Mouse (Mus musculus) stomach, postnatal 0 days (tissue): ENCODE measurements at regions not wholly inside any gene's neighbourhood (a gene's known extent, or its start where the extent isn't known, plus 50 kb on each side); places are given as distances from the start of the nearest gene placed in this dataset.

Source experiments
- ATAC-seq: fragments of 200-750 bp; cut with Nextera tagmentation; 2 replicates; pipeline ENCODE4 v1.8.0; 2017; ENCODE audit not compliant: low FRiP score, low TSS enrichment
- DNase-seq: peaks from one replicate; pipeline ENCODE4 v3.0.0-alpha.2; 2016; ENCODE audit warnings: low spot score
- H3K27ac ChIP-seq: fragments of 300-500 bp; sonication (generic); replicated peaks from 2 replicates; pipeline ENCODE4 v1.5.1; 2014; ENCODE audit warnings: mild to moderate bottlenecking, control low read depth
- H3K27me3 ChIP-seq: fragments of 300-500 bp; sonication (generic); 2 replicates; pipeline ENCODE4 v1.6.1; 2014; ENCODE audit warnings: low read length; ENCODE audit not compliant: control insufficient read depth, insufficient read depth
- H3K36me3 ChIP-seq: fragments of 300-500 bp; sonication (generic); 2 replicates; pipeline ENCODE4 v1.6.1; 2014; ENCODE audit warnings: low read length, mixed read lengths; ENCODE audit not compliant: control insufficient read depth, insufficient read depth
- H3K4me1 ChIP-seq: fragments of 300-500 bp; sonication (generic); replicated peaks from 2 replicates; pipeline ENCODE4 v1.6.1; 2014; ENCODE audit warnings: antibody characterized with exemption; ENCODE audit not compliant: control insufficient read depth, insufficient read depth
- H3K4me2 ChIP-seq: fragments of 300-500 bp; sonication (generic); replicated peaks from 2 replicates; pipeline ENCODE4 v1.6.1; 2014; ENCODE audit warnings: low read depth, mild to moderate bottlenecking, control low read depth, moderate library complexity
- H3K4me3 ChIP-seq: fragments of 300-500 bp; sonication (generic); 2 replicates; pipeline ENCODE4 v1.5.1; 2014; ENCODE audit warnings: low read depth, low read length, control low read depth
- H3K9ac ChIP-seq: fragments of 300-500 bp; sonication (generic); 2 replicates; pipeline ENCODE4 v1.6.1; 2014; ENCODE audit warnings: mild to moderate bottlenecking, low read length, control low read depth, mixed read lengths
- H3K9me3 ChIP-seq: fragments of 300-500 bp; sonication (generic); 2 replicates; pipeline ENCODE4 v1.6.1; 2016; ENCODE audit warnings: low read length; ENCODE audit not compliant: control insufficient read depth
- CTCF ChIP-seq: IDR thresholded peaks from 2 replicates; pipeline ENCODE4 v1.5.1; 2016; ENCODE audit warnings: antibody characterized with exemption, low read depth, mild to moderate bottlenecking, moderate library complexity
- EP300 ChIP-seq: optimal IDR thresholded peaks from 2 replicates; pipeline ENCODE3; 2016; ENCODE audit warnings: antibody characterized with exemption
- WGBS: fragments of 180-500 bp; shearing (Covaris S2); extraction: QIAGEN DNeasy Blood & Tissue Kit; methylation state at CpG from one replicate; pipeline ENCODE4 v1.1.7; 2014; 5-methylcytosine and 5-hydroxymethylcytosine counted together

- Histone ChIP-seq H3K9me3 (no peaks in the 10 kb centered on the region), H3K4me3 (no peak overlapping the region), H3K27me3 (no peaks in the 10 kb centered on the region), H3K4me1 (no peaks in the 10 kb centered on the region), H3K27ac (no peak overlapping the region), H3K9ac (no peak overlapping the region), H3K36me3 (no peaks in the 10 kb centered on the region), H3K4me2 (no peak overlapping the region)
- 66% methylated on average over 16 of the region's 16 CpGs for WGBS
- ATAC-seq (no peak), DNase-seq (peak; percentile 20)
- no peak for TF ChIP-seq CTCF
- TF ChIP-seq EP300, result no peak
These were observed 204.2 kb downstream of the Trim29 start for GRCm38 (mm10) chr9:43514731-43515458.

DNA sequence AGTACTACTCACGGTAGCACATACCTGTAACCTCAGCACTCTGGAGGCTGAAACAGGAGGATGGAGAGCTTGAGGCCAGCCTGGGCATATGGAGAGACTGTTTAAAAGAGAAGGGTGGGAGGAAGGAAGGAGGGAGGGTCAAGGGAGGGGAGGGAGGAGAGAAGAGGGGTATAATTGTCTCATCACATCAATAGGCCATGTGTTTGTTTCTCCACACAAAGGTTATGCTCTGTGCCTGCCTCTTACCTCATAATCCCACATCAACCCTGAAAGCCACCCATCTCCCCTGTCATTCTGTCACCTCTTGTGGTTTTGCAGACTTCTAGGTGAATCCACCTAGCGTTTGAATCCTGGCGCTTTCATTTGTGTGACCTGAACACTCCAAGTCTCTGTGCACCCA lies 210.3 kb downstream of the Trim29 start:
- no peak for ATAC-seq
- H3K4me1 ChIP-seq, result no peaks in the 10 kb centered on the region
- 83% methylated on average over 3 of the region's 3 CpGs for WGBS
- no peak overlapping the region for H3K9ac ChIP-seq
- TF ChIP-seq CTCF (no peak), EP300 (no peak)
- no peak for DNase-seq
- H3K36me3 ChIP-seq, result no peaks in the 10 kb centered on the region
- H3K4me2 ChIP-seq, result no peak overlapping the region
- H3K4me3 ChIP-seq, result no peak overlapping the region
- no peak overlapping the region for H3K27ac ChIP-seq
- no peaks in the 10 kb centered on the region for H3K9me3 ChIP-seq
- H3K27me3 ChIP-seq, result no peaks in the 10 kb centered on the region

- ATAC-seq (no peak), DNase-seq (no peak)
- WGBS, result 62% methylated on average over 4 of the region's 4 CpGs
These were observed 214.4 kb downstream of the Trim29 start for GRCm38 (mm10) chr9:43524947-43525565.

GRCm38 (mm10) chr9:43532187-43532586 lies 211.6 kb upstream of the Nectin1 start:
- WGBS, result 48% methylated on average over 2 of the region's 2 CpGs
- TF ChIP-seq CTCF (no peak), EP300 (no peak)

More at GRCm38 (mm10) chr9:43524947-43525565, 214.4 kb downstream of the Trim29 start:
- Histone ChIP-seq H3K9me3 (no peaks in the 10 kb centered on the region), H3K27ac (no peak overlapping the region), H3K27me3 (no peaks in the 10 kb centered on the region), H3K4me3 (no peak overlapping the region), H3K36me3 (no peaks in the 10 kb centered on the region), H3K9ac (no peak overlapping the region), H3K4me1 (no peaks in the 10 kb centered on the region), H3K4me2 (no peak overlapping the region)
- TF ChIP-seq EP300 (no peak), CTCF (no peak)

GRCm38 (mm10) chr9:43535967-43536366 lies 207.8 kb upstream of the Nectin1 start:
- ATAC-seq, result no peak
- H3K27ac ChIP-seq, result no peak overlapping the region
- H3K36me3 ChIP-seq, result no peaks in the 10 kb centered on the region
- H3K4me2 ChIP-seq, result no peak overlapping the region
- no peak overlapping the region for H3K4me3 ChIP-seq
- H3K9ac ChIP-seq, result no peak overlapping the region
- no peak for DNase-seq
- H3K4me1 ChIP-seq, result no peaks in the 10 kb centered on the region
- 83% methylated on average over 7 of the region's 7 CpGs for WGBS
- H3K9me3 ChIP-seq, result no peaks in the 10 kb centered on the region
- H3K27me3 ChIP-seq, result no peaks in the 10 kb centered on the region
- TF ChIP-seq CTCF (no peak), EP300 (no peak)

More at GRCm38 (mm10) chr9:43532187-43532586, 211.6 kb upstream of the Nectin1 start:
- DNase-seq (no peak), ATAC-seq (no peak)
- no peak overlapping the region for H3K4me3 ChIP-seq
- H3K4me1 ChIP-seq, result no peaks in the 10 kb centered on the region
- H3K27ac ChIP-seq, result no peak overlapping the region
- no peaks in the 10 kb centered on the region for H3K36me3 ChIP-seq
- H3K9me3 ChIP-seq, result no peaks in the 10 kb centered on the region
- no peak overlapping the region for H3K4me2 ChIP-seq
- no peaks in the 10 kb centered on the region for H3K27me3 ChIP-seq
- H3K9ac ChIP-seq, result no peak overlapping the region

DNA sequence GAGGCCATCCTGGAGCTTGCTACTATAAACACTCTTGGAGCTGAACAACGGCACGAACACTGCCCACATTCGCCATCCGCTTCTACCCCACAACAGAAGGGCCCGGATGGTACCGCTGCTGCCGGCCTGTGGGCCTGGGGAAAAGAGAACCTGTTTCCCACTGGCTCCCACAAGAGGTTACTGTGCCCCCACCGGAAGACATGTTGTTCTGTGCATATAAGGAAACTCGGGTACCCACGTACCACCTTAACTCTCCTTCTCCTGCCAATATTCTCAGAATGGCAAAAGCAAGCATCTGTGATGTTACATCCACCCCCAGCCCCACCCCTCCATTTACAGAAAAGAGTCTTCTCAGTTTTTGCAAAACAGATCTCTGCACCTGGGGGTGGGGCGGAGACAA lies 206.7 kb upstream of the Nectin1 start:
- H3K4me3 ChIP-seq, result no peak overlapping the region
- 87% methylated on average over 11 of the region's 11 CpGs for WGBS
- no peaks in the 10 kb centered on the region for H3K4me1 ChIP-seq
- H3K9me3 ChIP-seq, result no peaks in the 10 kb centered on the region
- H3K9ac ChIP-seq, result no peak overlapping the region
- H3K4me2 ChIP-seq, result no peak overlapping the region
- ATAC-seq (no peak), DNase-seq (no peak)
- H3K36me3 ChIP-seq, result no peaks in the 10 kb centered on the region
- TF ChIP-seq CTCF (no peak), EP300 (no peak)
- H3K27ac ChIP-seq, result no peak overlapping the region
- no peaks in the 10 kb centered on the region for H3K27me3 ChIP-seq
